Mouse (Mus musculus) heart, postnatal 14 days (tissue): ENCODE results near the gene Cypt12. TPM values are rescaled to one million over a fixed set of nuclear protein-coding genes. Genes with fewer than 3 reads are reported as not detected.

ENCODE experiments used
- DNase-seq, 2 experiments: peaks; one replicate each; pipeline ENCODE4 v3.0.0; 2021 to 2022
- intact Hi-C: fragments of 180-260 bp; cut with DNase I; formaldehyde crosslinking; loops from one replicate; pipeline ENCODE4 v1.15.1; 2025
- long read RNA-seq, 2 experiments: library from polyadenylated mRNA; stranded (forward); transcript quantifications; one replicate each; pipeline ENCODE4 v2.0.0; 2021
- total RNA-seq, 2 experiments: library from RNA; stranded (reverse); gene quantifications; 2 replicates each; pipeline ENCODE4 v1.2.3; 2021

Cypt12 gene
- not detected for total RNA-seq
- long read RNA-seq, experiment 1: 0 reads
- long read RNA-seq, experiment 2: 0 reads

GRCm38 (mm10) chr3:17948299-17948698, at the start of gene Cypt12:
Gene Cypt12, plus strand, starts transcription at chr3:17948410.
- DNase-seq: no peak
- intact Hi-C loops: no loop called here

- DNase-seq: no peak
- intact Hi-C loops: no loop called here
Measured at GRCm38 (mm10) chr3:17913796-17914195, 34.4 kb upstream of the Cypt12 start.

GRCm38 (mm10) chr3:17940206-17940605, 8.0 kb upstream of the Cypt12 start:
- no peak for DNase-seq
- intact Hi-C loops: no loop called here
